Comparison of ENCODE assay signal across 33 mouse cellular contexts in the genomic region with DNA sequence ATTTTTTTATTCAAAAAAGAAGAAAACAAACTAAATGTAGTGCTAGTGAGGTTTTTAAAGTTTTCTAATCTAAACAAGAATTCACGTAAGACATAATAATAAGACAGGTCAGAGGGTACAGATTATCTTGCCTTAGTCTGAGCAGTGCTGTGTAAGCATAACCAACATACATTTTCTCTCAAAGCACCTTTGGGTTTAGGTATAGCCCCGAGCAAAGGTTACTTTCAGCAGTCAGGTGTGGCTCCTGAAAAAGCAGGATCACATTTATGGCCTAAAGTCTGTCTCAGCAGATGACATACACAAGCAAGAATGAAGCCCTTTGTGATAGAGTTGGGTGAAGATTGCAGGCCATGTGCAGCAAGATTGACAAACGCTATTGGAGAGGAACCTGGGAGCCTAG.
"Had no signal": no experiment of that assay in that cellular context is flagged by ENCODE, and none has a peak within 500 bp of the region (broad histone marks: within the 10 kb centered on the region; RNA-seq: fewer than 3 reads in every experiment).

No protein-coding gene starts in this region.

- H3K9me3 ChIP-seq: heart, embryonic 10.5 days; heart, embryonic 12.5 days; heart, embryonic 13.5 days; heart, embryonic 15.5 days; hindbrain, embryonic 10.5 days; hindbrain, embryonic 12.5 days; hindbrain, embryonic 13.5 days; hindbrain, embryonic 15.5 days; kidney, embryonic 15.5 days had no signal

- H3K27me3 ChIP-seq: heart, embryonic 12.5 days; heart, embryonic 13.5 days; heart, embryonic 15.5 days; hindbrain, embryonic 12.5 days; hindbrain, embryonic 13.5 days; hindbrain, embryonic 15.5 days; kidney, embryonic 15.5 days had no signal

- DNase-seq: heart, adult 2 months; heart, postnatal 10 days; heart, postnatal 14 days; heart, postnatal 36 days; heart, postnatal 4 days; kidney, adult 11 months; kidney, adult 18-20 months; kidney, adult 2 months; kidney, adult 8-10 months; kidney, adult 9 months; kidney, postnatal 10 days; kidney, postnatal 14 days; kidney, postnatal 36 days; kidney, postnatal 4 days; layer of hippocampus, adult 9-11 months; layer of hippocampus, postnatal 36 days had no signal

- H3K4me2 ChIP-seq: heart, embryonic 11.5 days; heart, embryonic 12.5 days; heart, embryonic 13.5 days; heart, embryonic 15.5 days; hindbrain, embryonic 12.5 days; hindbrain, embryonic 13.5 days; hindbrain, embryonic 14.5 days; hindbrain, embryonic 15.5 days; kidney, embryonic 15.5 days had no signal

- ATAC-seq: hindbrain, embryonic 16.5 days; hindbrain, postnatal 0 days; inflammation-experienced regulatory T-cells, adult 6 months had no signal

- H3K27ac ChIP-seq: heart, adult 2 months; heart, embryonic 10.5 days; heart, embryonic 13.5 days; heart, embryonic 15.5 days; hindbrain, embryonic 10.5 days; hindbrain, embryonic 12.5 days; hindbrain, embryonic 13.5 days; hindbrain, embryonic 14.5 days; hindbrain, embryonic 15.5 days; hindbrain, postnatal 0 days; kidney, embryonic 15.5 days; kidney, postnatal 0 days; layer of hippocampus, adult 2 months; left cerebral cortex, adult 2 months had no signal

- H3K4me1 ChIP-seq: heart, embryonic 10.5 days; heart, embryonic 12.5 days; heart, embryonic 13.5 days; heart, embryonic 15.5 days; hindbrain, embryonic 10.5 days; hindbrain, embryonic 12.5 days; hindbrain, embryonic 13.5 days; hindbrain, embryonic 15.5 days; kidney, embryonic 15.5 days had no signal

- H3K36me3 ChIP-seq: heart, embryonic 10.5 days; heart, embryonic 12.5 days; heart, embryonic 13.5 days; heart, embryonic 15.5 days; hindbrain, embryonic 10.5 days; hindbrain, embryonic 12.5 days; hindbrain, embryonic 13.5 days; hindbrain, embryonic 15.5 days; kidney, embryonic 15.5 days had no signal

- H3K4me3 ChIP-seq: heart, adult 2 months; heart, embryonic 10.5 days; heart, embryonic 12.5 days; heart, embryonic 13.5 days; heart, embryonic 15.5 days; hindbrain, embryonic 10.5 days; hindbrain, embryonic 12.5 days; hindbrain, embryonic 13.5 days; hindbrain, embryonic 15.5 days; kidney, embryonic 15.5 days; layer of hippocampus, adult 2 months; left cerebral cortex, adult 2 months had no signal

- H3K9ac ChIP-seq: heart, embryonic 12.5 days; heart, embryonic 13.5 days; heart, embryonic 15.5 days; hindbrain, embryonic 12.5 days; hindbrain, embryonic 13.5 days; hindbrain, embryonic 14.5 days; hindbrain, embryonic 15.5 days; kidney, embryonic 15.5 days had no signal
